In the genomic region with DNA sequence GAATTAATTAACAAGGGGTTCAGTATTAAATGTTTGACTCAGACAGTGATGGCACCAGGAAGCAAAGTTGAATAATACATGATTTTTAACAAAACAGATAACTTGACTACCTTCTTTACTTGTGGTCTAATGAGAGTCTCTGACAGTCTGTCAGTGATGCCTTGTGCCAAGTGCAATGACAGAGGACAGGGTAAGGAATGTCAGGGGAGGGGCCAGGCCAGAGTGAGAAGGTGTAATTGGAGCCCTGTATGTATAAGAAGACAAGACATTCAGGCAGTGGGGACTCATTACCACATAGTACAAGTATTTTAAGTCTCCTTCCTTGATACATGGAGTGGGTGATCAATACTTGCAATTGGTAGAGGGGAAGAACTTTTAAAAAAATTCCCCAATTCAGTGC, we compare ENCODE assay signal across 21 mouse cellular contexts.
DNase-seq lines count a peak whose midpoint lies in the region; ATAC-seq and TF ChIP-seq lines count a peak whose summit lies in the region.
"Had no signal": no experiment of that assay in that cellular context is flagged by ENCODE, and none has a peak within 500 bp of the region (broad histone marks: within the 10 kb centered on the region; RNA-seq: fewer than 3 reads in every experiment).

No protein-coding gene starts in this region.

- peak overlapping the region; percentile 24; the same call in 1 of the 2 replicates for H3K27ac ChIP-seq in gastrocnemius, adult 2 months
- H3K27ac ChIP-seq in limb, embryonic 12.5 days = no peak overlapping the region
- no peak overlapping the region for H3K27ac ChIP-seq in limb, embryonic 10.5 days
- no peak overlapping the region for H3K27ac ChIP-seq in embryonic facial prominence, embryonic 12.5 days
- H3K27ac ChIP-seq in lung, postnatal 0 days (ENCODE audit: low read length) = no peak overlapping the region
- H3K27ac ChIP-seq: heart, embryonic 10.5 days; hindbrain, embryonic 14.5 days; liver, embryonic 12.5 days; midbrain, embryonic 15.5 days; stomach, embryonic 15.5 days had no signal

- H3K4me2 ChIP-seq in limb, embryonic 12.5 days = no peak overlapping the region
- no peak overlapping the region for H3K4me2 ChIP-seq in embryonic facial prominence, embryonic 12.5 days (replicated peaks)
- H3K4me2 ChIP-seq in lung, postnatal 0 days (replicated peaks; ENCODE audit: low read depth, low read length) = no peak overlapping the region
- H3K4me2 ChIP-seq: hindbrain, embryonic 14.5 days; liver, embryonic 12.5 days; midbrain, embryonic 15.5 days; stomach, embryonic 15.5 days had no signal

- no peak overlapping the region for H3K9ac ChIP-seq in limb, embryonic 12.5 days (replicated peaks)
- H3K9ac ChIP-seq in embryonic facial prominence, embryonic 12.5 days = no peak overlapping the region
- no peak overlapping the region for H3K9ac ChIP-seq in lung, postnatal 0 days (replicated peaks; ENCODE audit: low read depth)
- H3K9ac ChIP-seq: hindbrain, embryonic 14.5 days; liver, embryonic 12.5 days; midbrain, embryonic 15.5 days; stomach, embryonic 15.5 days had no signal

- H3K9me3 ChIP-seq in limb, embryonic 12.5 days = no peaks in the 10 kb centered on the region
- no peaks in the 10 kb centered on the region for H3K9me3 ChIP-seq in limb, embryonic 10.5 days (replicated peaks)
- no peaks in the 10 kb centered on the region for H3K9me3 ChIP-seq in embryonic facial prominence, embryonic 12.5 days
- no peaks in the 10 kb centered on the region for H3K9me3 ChIP-seq in lung, postnatal 0 days (ENCODE audit: low read length)
- H3K9me3 ChIP-seq: heart, embryonic 10.5 days; liver, embryonic 12.5 days; midbrain, embryonic 15.5 days; stomach, embryonic 15.5 days had no signal

- no peak for DNase-seq in gastrocnemius, adult 2 months
- no peak for DNase-seq in gastrocnemius, adult 18-20 months (ENCODE audit: low spot score)
- no peak for DNase-seq in limb, embryonic 10.5 days (ENCODE audit: low spot score)
- no peak for DNase-seq in lung, postnatal 0 days (ENCODE audit: low spot score)
- DNase-seq: adrenal gland, postnatal 36 days; cerebellum, adult 9-10 months; heart, postnatal 4 days; left cerebral cortex, postnatal 4 days; lung, adult 2 months; lung, postnatal 36 days; thymus, postnatal 25 days had no signal

- intact Hi-C loops in gastrocnemius, adult 2 months (cut with DNase I) = no loop called here

- H3K4me3 ChIP-seq in gastrocnemius, adult 2 months = no peak overlapping the region
- no peak overlapping the region for H3K4me3 ChIP-seq in limb, embryonic 12.5 days (replicated peaks)
- no peak overlapping the region for H3K4me3 ChIP-seq in limb, embryonic 10.5 days
- H3K4me3 ChIP-seq in embryonic facial prominence, embryonic 12.5 days = no peak overlapping the region
- no peak overlapping the region for H3K4me3 ChIP-seq in lung, postnatal 0 days (ENCODE audit: low read depth, low read length)
- H3K4me3 ChIP-seq: heart, embryonic 10.5 days; liver, embryonic 12.5 days; megakaryocyte, embryonic 14.5 days; midbrain, embryonic 15.5 days; stomach, embryonic 15.5 days had no signal

- no peaks in the 10 kb centered on the region for H3K4me1 ChIP-seq in limb, embryonic 12.5 days (replicated peaks)
- no peaks in the 10 kb centered on the region for H3K4me1 ChIP-seq in limb, embryonic 10.5 days
- H3K4me1 ChIP-seq in embryonic facial prominence, embryonic 12.5 days = no peaks in the 10 kb centered on the region
- no peaks in the 10 kb centered on the region for H3K4me1 ChIP-seq in lung, postnatal 0 days (ENCODE audit: insufficient read depth, low read depth, low read length)
- H3K4me1 ChIP-seq: liver, embryonic 12.5 days; megakaryocyte, embryonic 14.5 days; midbrain, embryonic 15.5 days; stomach, embryonic 15.5 days had no signal

- TF ChIP-seq EP300 in lung, postnatal 0 days (IDR thresholded peaks at IDR 0.05) = no peak

- H3K36me3 ChIP-seq in limb, embryonic 12.5 days = no peaks in the 10 kb centered on the region
- no peaks in the 10 kb centered on the region for H3K36me3 ChIP-seq in limb, embryonic 10.5 days
- no peaks in the 10 kb centered on the region for H3K36me3 ChIP-seq in embryonic facial prominence, embryonic 12.5 days
- no peaks in the 10 kb centered on the region for H3K36me3 ChIP-seq in lung, postnatal 0 days (ENCODE audit: insufficient read depth, low read length)
- H3K36me3 ChIP-seq: heart, embryonic 10.5 days; liver, embryonic 12.5 days; midbrain, embryonic 15.5 days; stomach, embryonic 15.5 days had no signal

- 0 out of 2 replicates have a peak, but pooled peaks have one; percentile 66 for ATAC-seq in limb, embryonic 12.5 days (ENCODE audit: insufficient number of reproducible peaks, insufficient read depth, low FRiP score, low TSS enrichment, low read depth)
- 0 out of 2 replicates have a peak, but pooled peaks have one; percentile 75 for ATAC-seq in embryonic facial prominence, embryonic 12.5 days (ENCODE audit: insufficient number of reproducible peaks, insufficient read depth, low FRiP score, low TSS enrichment)
- ATAC-seq in frontal cortex, adult (ENCODE audit: low TSS enrichment) = no peak
- no peak for ATAC-seq in lung, postnatal 0 days
- ATAC-seq: forebrain, embryonic 16.5 days; liver, embryonic 12.5 days; midbrain, embryonic 15.5 days had no signal

- TF ChIP-seq CTCF in gastrocnemius, adult 2 months (IDR thresholded peaks at IDR 0.05) = no peak
- TF ChIP-seq CTCF in lung, postnatal 0 days (IDR thresholded peaks at IDR 0.05) = no peak

- H3K27me3 ChIP-seq in limb, embryonic 12.5 days = no peaks in the 10 kb centered on the region
- no peaks in the 10 kb centered on the region for H3K27me3 ChIP-seq in limb, embryonic 10.5 days (ENCODE audit: low read depth, poor library complexity, severe bottlenecking)
- no peaks in the 10 kb centered on the region for H3K27me3 ChIP-seq in embryonic facial prominence, embryonic 12.5 days
- H3K27me3 ChIP-seq in lung, postnatal 0 days (replicated peaks; ENCODE audit: insufficient read depth, low read length) = no peaks in the 10 kb centered on the region
- H3K27me3 ChIP-seq: liver, embryonic 12.5 days; megakaryocyte, embryonic 14.5 days; midbrain, embryonic 15.5 days; stomach, embryonic 15.5 days had no signal

Comparison
In these comparisons a context has a peak if more than half of its experiments do, and no peak if none do; other contexts are left out.
1. ATAC-seq: peak in limb, embryonic 12.5 days (single experiment) and embryonic facial prominence, embryonic 12.5 days (single experiment); none in frontal cortex, adult (single experiment) and lung, postnatal 0 days (single experiment).